Mouse (Mus musculus): ENCODE results near the gene Slc25a54. TPM values are rescaled to one million over a fixed set of nuclear protein-coding genes. Genes with fewer than 3 reads are reported as not detected.

Slc25a54 gene
- polyA plus RNA-seq, 1 experiment from 2014 or later, result not detected

DNA sequence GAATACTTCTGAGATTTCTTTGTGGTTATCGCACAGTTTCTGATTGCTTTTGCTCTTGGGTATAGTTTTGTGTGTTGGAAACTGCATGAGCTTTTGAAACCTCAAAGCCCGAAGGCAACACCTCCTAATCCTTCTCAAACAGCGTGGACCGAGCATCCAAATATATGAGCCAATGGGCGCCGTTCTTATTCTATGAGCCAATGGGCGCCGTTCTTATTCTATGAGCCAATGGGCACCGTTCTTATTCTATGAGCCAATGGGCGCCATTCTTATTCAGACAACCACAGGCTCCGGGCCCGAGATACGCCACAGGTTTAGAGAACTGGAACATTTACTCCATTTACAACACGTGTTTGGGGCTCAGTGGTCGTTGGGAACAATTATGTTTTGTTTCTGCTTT is 53.8 kb downstream of the Slc25a54 start:
- no peak for DNase-seq (ENCODE audit: low spot score)
- Histone ChIP-seq H3K27ac (no peak overlapping the region), H3K4me1 (no peaks in the 10 kb centered on the region), H3K4me3 (no peak overlapping the region), H3K9me3 (no peaks in the 10 kb centered on the region), H3K27me3 (ENCODE audit: insufficient read depth, poor library complexity, severe bottlenecking) (no peaks in the 10 kb centered on the region), H3K36me3 (peaks cover 33% of the 10 kb centered on the region)
- WGBS, result 94% methylated on average over 15 of the region's 15 CpGs

DNA sequence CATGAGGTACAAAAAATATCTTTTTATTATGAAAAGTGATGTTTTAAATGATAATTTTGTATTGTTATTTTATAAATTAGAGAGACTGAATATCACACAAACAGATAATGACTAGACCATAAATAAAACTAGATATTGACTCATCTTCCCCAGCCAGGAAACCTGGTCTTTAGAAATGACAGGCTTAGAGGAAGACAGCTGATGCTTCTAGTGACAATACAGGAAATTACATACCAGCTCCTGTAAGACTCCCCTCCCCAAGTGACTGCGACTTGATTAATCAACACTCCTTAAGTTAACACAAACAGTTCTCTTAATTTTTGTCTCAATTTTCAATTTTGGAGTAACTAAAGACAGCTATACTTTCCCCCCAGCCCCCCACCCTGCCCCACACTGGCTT is 55.1 kb downstream of the Slc25a54 start:
- no peak overlapping the region for H3K27ac ChIP-seq
- no peaks in the 10 kb centered on the region for H3K27me3 ChIP-seq (ENCODE audit: insufficient read depth, poor library complexity, severe bottlenecking)
- no peak for DNase-seq (ENCODE audit: low spot score)
- no peaks in the 10 kb centered on the region for H3K4me1 ChIP-seq
- no peaks in the 10 kb centered on the region for H3K9me3 ChIP-seq
- WGBS, result 84% methylated on average over 1 of the region's 1 CpGs
- peaks cover 33% of the 10 kb centered on the region for H3K36me3 ChIP-seq
- no peak overlapping the region for H3K4me3 ChIP-seq

DNA sequence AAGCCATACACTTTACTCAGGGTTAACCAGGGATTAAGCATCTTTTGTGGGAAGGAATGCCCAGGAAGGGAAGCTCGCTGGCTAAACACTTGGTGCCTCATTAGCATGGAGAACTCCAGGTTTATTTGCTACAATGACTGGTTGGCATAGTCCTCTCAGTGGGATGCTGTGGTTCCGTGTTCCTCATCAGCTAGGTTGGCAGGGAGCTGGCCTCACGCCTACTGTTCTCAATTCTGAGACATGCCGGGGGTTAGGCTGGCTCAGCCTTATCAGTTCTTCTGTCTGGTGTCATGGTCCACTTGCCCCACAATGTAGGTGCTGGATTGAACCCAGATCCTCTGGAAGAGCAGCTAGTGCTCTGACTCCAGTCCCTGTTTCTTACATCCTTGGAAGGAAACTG is 72.3 kb downstream of the Slc25a54 start:
- WGBS, result 78% methylated on average over 4 of the region's 4 CpGs
- Histone ChIP-seq H3K27ac (no peak overlapping the region), H3K4me3 (no peak overlapping the region), H3K27me3 (ENCODE audit: insufficient read depth, poor library complexity, severe bottlenecking) (no peaks in the 10 kb centered on the region), H3K9me3 (no peaks in the 10 kb centered on the region), H3K36me3 (peaks cover 22% of the 10 kb centered on the region; the same call in 1 of the 2 replicates), H3K4me1 (no peaks in the 10 kb centered on the region)
- no peak for DNase-seq (ENCODE audit: low spot score)

DNA sequence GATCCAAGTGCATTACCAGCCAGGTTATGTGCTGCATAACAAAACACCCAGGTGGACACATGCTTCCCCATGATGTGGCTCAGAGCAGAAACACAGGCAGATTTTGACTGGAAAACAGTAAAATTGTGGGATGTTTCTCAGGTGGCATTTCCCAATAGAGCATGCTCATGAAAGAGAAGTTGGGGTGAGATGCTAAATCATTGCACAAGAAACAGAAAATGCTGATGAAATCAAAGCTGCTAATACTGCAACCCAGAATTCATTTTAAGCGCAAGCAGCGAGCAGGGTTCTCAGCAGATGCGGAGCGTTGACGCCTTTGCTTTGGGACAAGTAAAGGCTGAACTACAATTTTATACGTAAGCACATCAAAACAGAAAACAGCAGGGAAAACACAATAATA is 73.1 kb downstream of the Slc25a54 start:
- Histone ChIP-seq H3K27ac (no peak overlapping the region), H3K4me1 (no peaks in the 10 kb centered on the region), H3K4me3 (no peak overlapping the region), H3K27me3 (ENCODE audit: insufficient read depth, poor library complexity, severe bottlenecking) (no peaks in the 10 kb centered on the region), H3K9me3 (no peaks in the 10 kb centered on the region), H3K36me3 (peaks cover 24% of the 10 kb centered on the region; the same call in 1 of the 2 replicates)
- 91% methylated on average over 6 of the region's 6 CpGs for WGBS
- DNase-seq (ENCODE audit: low spot score), result no peak

DNA sequence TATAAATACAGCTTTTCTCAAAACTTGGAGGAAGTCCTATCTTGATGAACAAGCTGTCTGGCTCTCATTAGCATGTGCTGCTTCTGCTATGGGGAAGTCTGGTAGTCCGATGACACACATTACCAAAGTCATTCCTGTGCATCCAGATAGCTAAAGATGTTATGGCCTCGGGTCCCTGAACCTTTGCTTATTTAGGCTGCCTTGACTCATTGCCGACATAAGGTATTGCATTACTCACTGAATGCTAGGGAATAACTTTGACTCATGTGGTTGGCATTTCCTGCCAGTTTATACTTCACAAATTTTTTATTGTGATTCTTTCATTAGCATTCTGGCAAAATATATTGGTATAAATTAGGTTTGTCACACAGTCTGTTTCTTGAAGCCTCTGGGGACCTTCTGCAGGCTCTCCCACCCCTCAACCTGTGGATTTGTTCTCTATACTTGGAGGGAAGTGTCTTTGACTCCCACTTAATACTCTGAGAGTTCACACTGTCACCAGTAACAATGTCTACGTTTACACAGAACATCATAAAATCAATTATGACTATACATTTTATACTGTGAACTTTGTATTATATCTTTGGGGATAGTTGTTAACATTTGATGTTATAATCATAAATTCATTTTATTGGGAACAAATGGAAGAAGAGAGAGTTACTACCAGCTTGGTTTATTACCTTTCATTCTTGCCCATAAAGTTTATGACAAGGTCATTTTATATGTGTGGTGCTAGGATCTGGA is 75.8 kb downstream of the Slc25a54 start:
- H3K27ac ChIP-seq, result no peak overlapping the region
- WGBS, result 84% methylated on average over 4 of the region's 4 CpGs
- H3K4me3 ChIP-seq, result no peak overlapping the region
- H3K36me3 ChIP-seq, result peaks cover 50% of the 10 kb centered on the region
- no peaks in the 10 kb centered on the region for H3K27me3 ChIP-seq (ENCODE audit: insufficient read depth, poor library complexity, severe bottlenecking)
- no peaks in the 10 kb centered on the region for H3K4me1 ChIP-seq
- no peak for DNase-seq (ENCODE audit: low spot score)
- no peaks in the 10 kb centered on the region for H3K9me3 ChIP-seq

DNA sequence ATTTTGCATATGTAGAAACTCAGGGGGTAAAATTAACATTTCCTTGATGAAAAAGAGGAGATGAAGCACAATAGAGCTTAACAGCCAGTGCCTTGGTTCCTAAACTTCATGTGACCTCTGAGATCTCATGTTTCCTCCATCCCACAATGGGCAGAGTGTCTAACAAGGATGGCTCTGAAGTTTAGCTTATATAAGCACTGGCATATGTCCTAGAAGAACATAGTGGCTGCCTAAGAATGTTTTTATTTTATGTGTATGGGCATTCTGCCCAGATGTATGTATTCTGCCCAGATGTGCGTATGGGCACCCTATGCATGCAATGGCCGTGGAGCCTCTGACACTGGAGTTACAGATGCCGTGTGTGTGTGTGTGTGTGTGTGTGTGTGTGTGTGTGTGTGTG is 77.2 kb downstream of the Slc25a54 start:
- H3K4me3 ChIP-seq, result no peak overlapping the region
- H3K27ac ChIP-seq, result no peak overlapping the region
- H3K4me1 ChIP-seq, result no peaks in the 10 kb centered on the region
- no peak for DNase-seq (ENCODE audit: low spot score)
- H3K27me3 ChIP-seq (ENCODE audit: insufficient read depth, poor library complexity, severe bottlenecking), result no peaks in the 10 kb centered on the region
- WGBS, result 90% methylated on average over 3 of the region's 3 CpGs
- H3K9me3 ChIP-seq, result no peaks in the 10 kb centered on the region
- peaks cover 54% of the 10 kb centered on the region for H3K36me3 ChIP-seq

DNA sequence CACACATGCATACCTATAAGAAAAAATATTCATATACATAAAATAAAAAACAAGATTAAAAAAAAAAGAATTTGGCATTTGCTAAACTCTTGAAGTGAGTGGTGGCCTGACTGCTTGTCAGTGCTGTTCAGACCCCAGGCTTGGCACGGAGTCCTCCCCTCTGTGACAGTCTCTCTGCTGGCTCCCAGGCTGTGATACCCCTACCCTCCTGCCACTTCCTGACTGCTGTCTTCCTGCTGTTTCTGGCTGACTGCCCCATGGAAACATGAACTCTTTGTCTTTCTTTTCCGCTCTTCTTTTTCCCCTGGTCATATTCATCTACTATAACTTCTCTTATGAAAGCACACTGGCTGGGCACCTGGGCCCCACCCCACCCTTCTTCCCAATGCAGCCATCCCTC is 83.8 kb downstream of the Slc25a54 start:
- no peak for DNase-seq (ENCODE audit: low spot score)
- Histone ChIP-seq H3K4me3 (no peak overlapping the region), H3K4me1 (no peaks in the 10 kb centered on the region), H3K9me3 (no peaks in the 10 kb centered on the region), H3K27ac (no peak overlapping the region), H3K27me3 (ENCODE audit: insufficient read depth, poor library complexity, severe bottlenecking) (no peaks in the 10 kb centered on the region), H3K36me3 (peaks cover 61% of the 10 kb centered on the region)
- 80% methylated on average over 2 of the region's 2 CpGs for WGBS

DNA sequence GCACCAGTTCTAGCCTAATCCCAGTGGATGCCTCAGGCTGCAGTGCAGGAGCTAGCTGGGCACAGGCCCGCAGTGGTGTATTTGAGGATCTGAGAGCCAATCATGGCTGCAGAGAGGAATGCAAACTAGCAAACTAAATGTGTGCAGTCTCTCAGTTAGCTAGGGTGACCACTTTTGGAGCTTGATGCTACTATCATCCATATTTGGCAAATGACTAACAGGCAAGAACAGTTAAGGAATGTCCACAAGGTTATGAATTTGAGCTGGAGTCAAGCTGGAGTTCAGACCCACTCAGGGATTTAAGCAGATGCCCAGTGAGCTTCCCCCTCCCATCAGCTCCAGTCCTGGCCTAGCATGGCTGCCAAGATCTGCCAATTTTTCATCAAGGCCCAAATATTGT is 84.4 kb downstream of the Slc25a54 start:
- Histone ChIP-seq H3K27me3 (ENCODE audit: insufficient read depth, poor library complexity, severe bottlenecking) (no peaks in the 10 kb centered on the region), H3K9me3 (no peaks in the 10 kb centered on the region), H3K27ac (no peak overlapping the region), H3K4me1 (no peaks in the 10 kb centered on the region), H3K4me3 (no peak overlapping the region), H3K36me3 (peaks cover 56% of the 10 kb centered on the region)
- DNase-seq (ENCODE audit: low spot score), result no peak
- WGBS, result 82% methylated on average over 1 of the region's 1 CpGs

DNA sequence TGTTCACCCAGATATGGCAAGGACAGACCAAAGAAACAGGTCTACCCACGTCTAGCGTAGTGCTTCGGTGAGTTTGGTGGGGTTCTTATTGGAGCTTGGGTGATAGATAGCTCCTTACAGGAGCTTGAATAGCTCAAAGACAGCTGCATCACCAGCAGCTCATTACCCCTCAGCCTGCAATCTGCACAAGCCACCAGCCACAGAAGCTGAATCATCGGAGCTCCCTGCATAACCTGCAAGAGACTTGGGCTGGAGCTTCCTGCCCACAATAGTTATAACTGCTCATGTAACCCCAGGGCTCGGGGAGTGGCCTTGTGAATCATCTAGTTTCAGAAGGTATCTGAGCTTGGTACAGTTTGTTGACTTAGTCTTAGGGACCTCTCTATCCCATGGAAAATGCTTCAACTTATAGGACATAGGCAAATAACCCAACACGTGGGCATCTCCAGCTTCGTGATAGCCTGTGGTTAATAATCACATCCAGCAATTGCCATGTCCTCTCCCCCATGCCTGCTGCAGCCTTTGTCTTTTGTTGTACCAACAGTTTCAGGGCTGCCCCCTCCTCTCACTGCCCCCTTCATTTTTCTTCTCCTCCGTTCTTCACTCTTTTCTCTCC is 85.1 kb downstream of the Slc25a54 start:
- Histone ChIP-seq H3K27me3 (ENCODE audit: insufficient read depth, poor library complexity, severe bottlenecking) (no peaks in the 10 kb centered on the region), H3K27ac (no peak overlapping the region), H3K4me1 (no peaks in the 10 kb centered on the region), H3K4me3 (no peak overlapping the region), H3K9me3 (no peaks in the 10 kb centered on the region), H3K36me3 (peaks cover 49% of the 10 kb centered on the region)
- 85% methylated on average over 8 of the region's 8 CpGs for WGBS
- no peak for DNase-seq (ENCODE audit: low spot score)

Small RNA genes within 50 kb of the gene (microRNA-seq; reads per million reads assigned to microRNA genes)
- not detected for gene Gm44384

Other genes starting within 250 kb of the Slc25a54 start
- gene Stxbp3, start 239.9 kb upstream of the Slc25a54 start, polyA plus RNA-seq (2016; fragmentation: Nextera tagmentation; extraction: Ambion mirVana), result 29.4 and 30.8 TPM in 2 replicates
- 0.21 and 0.26 TPM in 2 replicates for gene Fndc7, start 190.5 kb upstream of the Slc25a54 start, polyA plus RNA-seq (2016; fragmentation: Nextera tagmentation; extraction: Ambion mirVana)
- 56.4 and 64.3 TPM in 2 replicates for gene Prpf38b, start 168.7 kb upstream of the Slc25a54 start, polyA plus RNA-seq (2016; fragmentation: Nextera tagmentation; extraction: Ambion mirVana)
- 0.18 and 0.33 TPM in 2 replicates for gene Henmt1, start 140.6 kb upstream of the Slc25a54 start, polyA plus RNA-seq (2016; fragmentation: Nextera tagmentation; extraction: Ambion mirVana)
- gene Gm9857, start 140.0 kb upstream of the Slc25a54 start, polyA plus RNA-seq (2016; fragmentation: Nextera tagmentation; extraction: Ambion mirVana), result not detected in 2 replicates
- gene Fam102b, start 52.9 kb upstream of the Slc25a54 start, polyA plus RNA-seq (2016; fragmentation: Nextera tagmentation; extraction: Ambion mirVana), result 4.6 and 5.6 TPM in 2 replicates
- gene Slc25a24, start 42.7 kb downstream of the Slc25a54 start, polyA plus RNA-seq (2016; fragmentation: Nextera tagmentation; extraction: Ambion mirVana), result 40.4 and 42.5 TPM in 2 replicates